Mouse (Mus musculus): ENCODE data around the gene Sdc3. TPM values are rescaled to one million over a fixed set of nuclear protein-coding genes. Genes with fewer than 3 reads are reported as not detected.

The Sdc3 gene
- total RNA-seq, 2 experiments from 2014 or later = 145 to 146 TPM

DNA sequence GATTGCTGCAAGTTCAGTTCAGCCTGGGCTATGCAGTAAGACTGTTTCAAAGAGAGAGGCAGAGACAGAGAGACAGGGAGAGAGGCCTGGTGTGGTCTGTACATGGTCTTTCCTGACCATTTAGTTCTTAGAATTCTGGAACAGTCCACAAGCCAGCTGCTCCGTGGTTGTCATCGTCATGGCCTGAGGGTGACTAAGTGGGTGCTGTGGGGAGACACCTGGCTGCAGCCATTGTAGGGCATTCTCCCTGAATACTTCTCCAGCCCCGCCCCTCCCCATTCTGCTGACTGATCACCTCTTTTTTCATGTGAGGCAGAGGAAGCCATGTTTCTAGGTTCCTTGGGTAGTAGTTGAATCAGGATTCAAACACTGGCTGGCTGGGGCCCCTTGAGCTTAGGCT, 27.5 kb downstream of the Sdc3 start:
- DNase-seq (ENCODE audit: low spot score in 2 of 2) = no peak

DNA sequence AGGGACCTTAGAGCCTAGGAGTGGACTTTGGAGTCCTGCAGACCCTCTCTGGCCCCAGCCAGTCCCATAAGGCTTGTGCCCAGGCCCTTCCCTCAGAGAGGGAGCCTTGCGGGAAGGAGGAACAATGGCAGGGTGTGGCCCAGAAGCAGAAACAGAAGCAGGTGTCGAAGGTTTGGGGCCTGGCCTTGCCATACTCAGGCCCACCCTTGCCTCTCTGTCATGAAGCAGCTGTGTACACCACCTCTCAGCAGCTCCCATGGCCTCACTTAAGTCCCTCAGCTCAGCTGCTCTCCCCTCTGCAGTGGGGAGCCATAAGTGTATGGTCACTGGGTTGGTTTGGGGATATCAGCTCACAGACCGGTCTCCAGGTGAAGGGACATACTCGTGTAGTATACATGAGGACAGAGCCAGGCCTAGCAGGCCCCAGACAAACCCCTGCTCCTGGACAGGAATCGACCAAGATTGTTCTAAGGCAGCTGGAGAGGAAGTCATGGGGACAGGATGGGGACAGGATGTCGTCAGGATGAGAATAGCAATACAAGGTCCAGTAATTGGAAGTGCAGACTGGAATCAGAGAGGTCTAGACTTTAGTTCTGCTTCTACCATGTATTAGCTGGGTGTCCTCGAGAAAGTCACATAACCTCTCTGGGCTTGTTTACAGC, 28.4 kb downstream of the Sdc3 start:
- no peak for DNase-seq (ENCODE audit: low spot score in 2 of 2)

DNA sequence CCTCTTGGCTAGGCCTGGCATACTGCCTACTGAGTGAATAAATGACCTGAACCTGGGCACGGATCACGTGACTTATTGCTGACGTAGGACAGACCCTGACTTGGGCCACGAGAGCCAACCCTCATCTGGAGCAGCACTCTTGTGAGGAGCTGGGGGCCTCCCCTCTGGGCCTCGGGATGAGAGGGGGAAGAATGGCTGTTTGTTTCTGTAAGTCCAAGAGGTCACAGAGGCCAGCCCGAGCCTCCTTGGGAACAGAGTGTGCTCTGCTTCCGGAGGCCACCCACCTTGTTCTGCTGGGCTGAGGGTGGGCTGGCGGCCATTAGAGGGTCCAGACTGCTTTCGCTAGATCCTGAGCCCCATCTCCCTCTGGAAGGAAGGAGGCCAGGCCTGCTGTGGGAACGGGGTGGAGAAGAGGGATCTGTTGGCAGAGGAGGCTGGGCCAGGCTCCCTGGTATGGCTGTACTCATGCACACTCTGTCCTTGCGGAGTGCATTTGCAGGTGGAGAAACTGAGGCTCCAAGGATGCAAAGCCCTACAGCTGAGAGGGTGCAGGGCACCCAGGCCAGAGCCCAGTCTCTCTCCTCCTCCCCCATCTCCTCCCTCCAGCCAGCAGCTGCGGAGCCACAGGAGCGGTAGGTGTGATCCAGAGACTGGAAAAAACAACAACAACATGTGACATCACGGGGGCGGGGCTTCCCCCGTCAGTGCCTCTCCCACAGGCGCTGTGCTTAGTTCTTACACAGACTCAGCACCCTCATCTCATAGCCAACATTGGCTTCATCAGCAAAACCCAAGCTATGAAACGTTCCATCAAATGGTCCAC, 36.7 kb downstream of the Sdc3 start:
- DNase-seq (ENCODE audit: low spot score in 2 of 2) = peak in 1 of 2 experiments; percentile 35

DNA sequence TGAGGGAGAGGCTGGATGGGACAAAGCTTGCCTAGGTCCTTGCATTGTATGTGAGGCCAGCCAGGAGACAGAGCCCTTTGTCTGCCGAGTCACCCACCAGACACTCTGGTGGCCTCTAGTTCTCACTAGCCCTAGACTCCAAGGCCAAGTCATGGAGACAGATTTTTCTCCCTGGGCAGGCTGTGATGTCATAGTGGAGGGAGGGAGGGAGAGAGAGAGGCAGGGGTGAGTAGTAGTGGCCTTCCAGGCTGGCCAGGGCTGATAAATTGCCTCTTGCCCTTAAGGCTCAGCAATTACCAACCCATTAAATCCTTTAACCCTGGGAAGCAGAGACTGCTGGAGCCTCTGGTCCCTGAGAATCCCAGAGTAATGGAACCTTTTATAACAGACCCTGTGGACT, 41.8 kb downstream of the Sdc3 start:
- DNase-seq (ENCODE audit: low spot score in 2 of 2) = no peak

DNA sequence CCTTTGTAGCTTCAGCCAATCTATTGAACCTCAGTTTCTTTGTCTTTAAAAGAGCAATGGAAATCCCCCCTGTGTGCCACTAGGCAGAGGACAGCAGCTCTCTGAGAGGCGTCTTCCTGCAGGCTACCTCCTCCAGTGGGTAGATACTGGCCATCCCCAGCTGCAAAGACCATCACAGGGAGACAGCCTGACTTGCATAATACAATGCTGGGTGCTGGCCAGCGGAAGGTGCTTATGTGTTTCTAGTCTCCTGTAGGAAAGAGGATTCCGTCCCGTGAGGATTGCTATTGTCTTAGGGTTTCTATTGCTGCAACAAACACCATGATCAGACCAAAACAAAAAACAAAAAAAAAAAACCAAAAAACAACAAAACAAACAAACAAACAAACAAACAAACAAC, 43.2 kb downstream of the Sdc3 start:
- no peak for DNase-seq (ENCODE audit: low spot score in 2 of 2)

DNA sequence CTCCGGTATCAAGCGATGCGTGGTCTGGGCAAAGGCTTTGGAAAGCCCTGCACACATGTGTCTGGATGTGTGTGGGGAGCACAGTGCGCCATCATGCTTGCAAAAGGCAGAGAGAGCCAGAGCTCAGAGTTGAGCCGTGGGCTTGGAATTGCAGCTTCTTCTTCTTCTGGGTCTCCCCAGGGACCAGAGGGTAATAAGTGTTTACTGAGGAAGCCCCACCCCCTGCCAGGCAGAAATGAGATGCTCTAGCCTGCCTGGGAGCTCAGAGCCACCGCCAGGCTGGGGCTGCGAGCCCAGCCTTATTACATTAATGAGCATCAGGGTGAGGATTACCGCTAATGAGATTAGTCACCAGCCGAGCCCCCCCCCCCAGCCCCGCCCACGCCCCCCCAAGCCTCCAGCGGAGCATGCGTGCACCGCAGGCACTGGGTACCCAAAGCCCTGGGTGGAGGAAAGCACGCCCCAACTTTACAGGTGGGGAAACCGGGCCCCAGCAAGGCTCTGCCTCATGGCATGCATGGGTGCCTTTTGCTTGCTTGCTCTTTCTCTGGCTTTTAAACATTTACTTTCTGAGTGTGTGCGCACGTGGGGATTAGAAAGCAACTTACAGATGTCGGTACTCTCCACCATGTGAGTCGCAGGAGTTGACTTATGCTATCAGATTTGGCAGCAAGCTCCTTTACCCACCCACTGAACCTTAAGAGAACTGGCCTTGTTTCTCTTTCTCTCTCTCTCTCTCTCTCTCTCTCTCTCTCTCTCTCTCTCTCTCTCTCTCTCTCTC, 44.1 kb downstream of the Sdc3 start:
- DNase-seq (ENCODE audit: low spot score in 2 of 2) = no peak

DNA sequence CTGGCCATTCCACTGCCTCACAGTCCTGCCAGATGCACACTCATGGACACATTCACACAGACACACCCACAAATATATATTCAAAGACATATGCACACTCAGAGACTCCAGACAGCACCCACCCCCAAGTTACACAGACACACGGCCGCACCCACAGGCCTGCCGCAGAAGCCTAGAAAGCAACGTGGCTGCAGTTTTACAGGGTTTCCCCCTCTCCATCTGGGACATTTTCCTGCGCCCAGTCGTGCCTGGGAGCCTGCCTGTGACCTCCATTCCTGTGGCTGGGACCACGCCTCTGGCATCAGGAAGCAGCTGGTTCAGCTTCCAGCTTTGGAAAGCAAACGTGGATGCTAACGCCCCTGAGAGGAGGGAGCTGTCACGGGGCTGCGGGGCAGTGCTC, 46.2 kb downstream of the Sdc3 start:
- no peak for DNase-seq (ENCODE audit: low spot score in 2 of 2)

DNA sequence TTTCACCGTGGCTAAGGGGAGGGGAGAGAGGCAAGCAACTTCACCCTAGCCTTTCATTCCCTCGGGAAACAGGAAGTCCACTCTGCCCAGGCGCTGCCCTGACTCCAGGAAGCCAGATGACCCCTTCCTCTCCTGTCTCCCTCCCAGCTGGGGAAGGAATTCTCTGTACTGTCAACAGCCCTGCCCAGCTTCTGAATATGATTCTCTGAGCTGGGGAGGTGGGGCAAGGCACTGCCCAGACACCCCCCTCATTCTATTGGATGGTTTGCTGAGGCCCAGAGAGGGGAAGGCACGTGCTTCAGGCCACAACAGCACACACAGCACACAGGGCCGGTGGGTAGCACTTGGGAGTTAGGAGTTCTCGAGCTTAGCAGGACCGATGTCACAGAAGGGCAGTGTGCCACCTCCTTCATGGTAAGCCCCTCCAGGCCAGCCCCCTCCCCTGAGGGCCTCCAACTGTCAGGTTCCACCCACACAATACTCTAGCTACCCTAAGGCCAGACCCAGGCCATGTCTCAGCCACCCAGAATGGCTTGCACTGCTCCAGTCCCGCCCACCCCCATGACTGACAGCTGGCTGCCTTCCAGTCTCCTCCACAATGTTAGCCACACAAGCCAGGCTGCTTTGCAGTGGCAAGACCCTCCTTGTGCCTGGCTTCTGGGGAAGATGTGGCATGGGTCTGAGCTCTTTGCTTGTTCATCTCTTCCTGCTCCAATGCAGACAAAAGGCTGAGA, 48.9 kb downstream of the Sdc3 start:
- no peak for DNase-seq (ENCODE audit: low spot score in 2 of 2)

DNA sequence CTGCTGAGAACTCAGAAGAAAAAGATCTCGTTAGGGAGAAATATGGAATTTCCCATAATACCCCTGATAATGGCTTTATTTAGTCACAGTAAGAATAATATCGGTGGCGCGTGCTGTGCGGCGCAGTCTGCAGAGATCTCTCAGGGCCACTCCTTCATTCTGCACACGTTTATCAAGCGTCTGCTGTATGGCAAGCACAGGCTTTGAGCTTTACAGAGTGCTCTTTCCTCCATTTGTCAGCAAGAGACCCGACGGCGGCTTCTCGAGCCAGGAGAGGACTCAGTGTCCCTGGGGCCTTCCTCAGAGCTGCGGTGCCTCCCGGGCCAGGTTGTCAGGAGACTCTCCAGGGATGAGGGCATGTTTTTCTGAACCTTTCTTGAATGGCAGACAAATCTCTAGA, 56.5 kb downstream of the Sdc3 start:
- no peak for DNase-seq (ENCODE audit: low spot score in 2 of 2)

DNA sequence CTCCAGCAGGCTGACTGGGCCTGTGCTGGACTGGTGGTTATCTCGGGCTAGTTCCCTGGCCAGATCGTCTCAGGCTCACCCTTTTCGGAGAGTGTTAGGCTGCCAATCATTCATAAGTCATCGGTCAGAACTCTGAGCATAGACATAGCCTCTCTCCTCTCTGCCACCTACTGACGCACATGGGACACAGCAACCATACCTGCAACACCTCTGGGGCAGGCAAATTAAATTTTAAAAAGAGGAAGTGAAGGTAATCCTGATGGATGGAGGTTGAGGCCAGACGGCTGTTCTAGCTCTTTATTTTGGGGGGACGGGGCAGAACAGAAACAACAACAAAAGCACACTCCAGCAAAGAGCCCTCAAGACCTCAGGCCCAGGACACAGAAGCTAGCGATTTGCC, 65.3 kb downstream of the Sdc3 start:
- DNase-seq (ENCODE audit: low spot score in 2 of 2) = no peak

DNA sequence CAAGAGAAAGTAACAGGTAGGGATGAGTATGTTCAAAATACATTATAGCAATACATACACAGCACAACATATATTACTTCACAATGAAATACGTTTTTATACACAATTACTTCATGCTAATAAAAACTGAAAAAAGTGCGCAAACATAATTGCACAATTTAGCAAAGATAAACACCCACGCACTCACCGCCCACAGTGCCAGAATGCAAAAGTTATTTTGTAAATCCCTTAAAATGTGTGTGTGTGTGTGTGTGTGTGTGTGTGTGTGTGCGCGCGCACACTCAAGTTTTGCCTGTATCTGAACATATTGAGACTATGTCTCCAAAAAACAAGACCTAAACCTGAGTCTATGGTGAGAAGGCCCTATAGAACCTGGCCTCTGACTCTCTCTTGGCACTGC, 66.5 kb downstream of the Sdc3 start:
- peak in 1 of 2 experiments; percentile 76 for DNase-seq (ENCODE audit: low spot score in 2 of 2)

DNA sequence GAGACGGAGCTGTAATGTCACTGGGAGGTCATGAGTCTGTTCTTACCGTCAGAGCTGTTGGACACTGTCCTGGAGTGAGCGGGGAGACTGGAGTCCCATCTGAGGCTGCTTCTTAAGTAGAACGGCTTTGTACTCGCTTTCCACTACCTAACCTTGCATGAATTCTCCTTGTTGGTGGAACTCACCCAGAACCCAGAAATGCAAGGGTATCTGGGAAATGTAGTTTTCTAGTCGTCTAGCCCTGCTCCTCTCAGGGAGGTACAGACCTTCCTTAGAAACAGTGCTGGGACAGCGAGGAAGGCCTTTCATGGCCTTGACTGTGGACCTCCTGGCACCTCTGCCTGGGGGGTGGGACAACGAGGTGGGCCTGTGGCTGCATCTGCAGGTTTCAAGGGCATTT, 67.1 kb downstream of the Sdc3 start:
- no peak for DNase-seq (ENCODE audit: low spot score in 2 of 2)

DNA sequence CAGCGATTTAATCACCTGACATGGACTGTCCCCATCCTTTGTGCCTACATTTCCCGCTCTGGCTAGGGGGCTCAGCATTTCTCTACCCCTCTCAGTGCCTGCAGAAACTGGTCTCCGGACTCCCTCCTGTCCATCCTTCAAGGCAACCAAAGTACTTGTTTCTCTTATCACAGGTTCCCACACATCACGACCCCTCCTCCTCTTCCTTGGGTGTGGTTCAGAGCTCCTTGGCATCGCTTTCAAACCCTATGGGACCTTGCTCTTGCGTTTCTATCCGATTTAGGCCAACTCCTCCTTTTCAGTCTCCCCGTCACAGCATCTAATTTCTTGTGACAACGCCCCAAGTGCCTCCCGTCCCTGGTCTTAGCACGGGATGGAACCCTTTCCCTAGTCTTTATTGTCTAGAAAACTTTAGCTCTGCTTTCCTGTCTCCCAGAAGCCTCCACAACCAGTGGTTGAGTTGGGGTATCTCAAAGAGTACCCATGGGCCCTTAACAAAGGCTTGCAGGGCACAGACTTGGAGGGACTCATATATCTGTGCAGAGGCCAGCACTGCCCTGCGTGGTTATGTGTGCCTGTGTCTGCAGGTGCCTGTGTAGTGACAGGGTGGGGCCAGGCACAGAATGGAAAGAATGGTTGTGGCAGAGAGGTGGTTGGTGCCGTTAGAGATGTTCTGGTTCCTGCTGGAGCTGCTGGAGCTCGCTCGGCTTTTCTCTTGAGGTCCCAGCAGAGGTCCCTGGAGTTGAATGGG, 68.7 kb downstream of the Sdc3 start:
- no peak for DNase-seq (ENCODE audit: low spot score in 2 of 2)

DNA sequence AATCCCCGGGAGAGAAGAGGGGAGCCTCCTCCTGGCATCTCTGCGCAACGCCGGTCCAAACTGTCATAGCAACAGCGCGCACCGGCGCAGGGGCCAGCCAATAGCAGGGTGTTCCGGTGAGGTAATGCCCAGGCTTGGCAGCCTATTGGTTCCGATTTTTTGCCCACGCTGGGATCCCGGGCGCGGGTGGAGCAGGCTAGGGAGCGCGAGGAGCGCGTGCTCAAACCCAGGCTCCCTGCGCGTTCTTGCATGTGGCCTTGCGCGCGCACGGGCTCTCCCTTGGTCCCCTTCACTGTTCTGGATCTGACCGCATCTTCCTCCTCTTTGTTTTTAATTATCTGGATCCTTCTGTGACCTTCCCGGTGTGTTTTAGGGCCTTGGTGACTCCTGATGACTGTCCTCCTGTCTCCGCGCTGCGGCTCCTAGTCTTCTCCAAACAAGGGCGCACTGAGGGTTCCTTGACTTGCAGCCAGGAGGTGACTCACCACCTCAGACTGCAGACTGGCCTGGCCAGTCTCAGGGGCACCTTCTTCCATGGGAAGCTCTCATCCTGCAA, 69.4 kb downstream of the Sdc3 start:
- DNase-seq (ENCODE audit: low spot score in 2 of 2) = peak; percentile 97

DNA sequence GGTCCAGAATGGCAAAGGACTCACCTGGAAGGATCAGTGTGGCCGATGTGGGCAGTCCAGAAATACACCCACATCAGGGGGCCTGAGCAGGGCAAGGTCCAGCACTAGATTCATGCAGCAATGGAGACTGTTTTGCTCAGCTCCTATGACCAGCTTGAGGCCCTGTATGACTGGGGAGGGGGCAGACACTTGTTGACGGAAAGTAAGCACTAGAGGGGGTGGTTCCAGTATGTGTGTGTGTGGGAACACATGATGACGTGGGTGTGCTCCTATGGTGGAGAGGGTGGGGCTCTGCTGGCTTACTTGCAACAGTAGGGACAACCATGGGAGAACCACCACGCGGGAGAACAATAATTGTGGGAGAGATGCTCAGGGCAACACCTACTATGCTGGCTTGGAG, 70.2 kb downstream of the Sdc3 start:
- peak in 1 of 2 experiments; percentile 42 for DNase-seq (ENCODE audit: low spot score in 2 of 2)

DNA sequence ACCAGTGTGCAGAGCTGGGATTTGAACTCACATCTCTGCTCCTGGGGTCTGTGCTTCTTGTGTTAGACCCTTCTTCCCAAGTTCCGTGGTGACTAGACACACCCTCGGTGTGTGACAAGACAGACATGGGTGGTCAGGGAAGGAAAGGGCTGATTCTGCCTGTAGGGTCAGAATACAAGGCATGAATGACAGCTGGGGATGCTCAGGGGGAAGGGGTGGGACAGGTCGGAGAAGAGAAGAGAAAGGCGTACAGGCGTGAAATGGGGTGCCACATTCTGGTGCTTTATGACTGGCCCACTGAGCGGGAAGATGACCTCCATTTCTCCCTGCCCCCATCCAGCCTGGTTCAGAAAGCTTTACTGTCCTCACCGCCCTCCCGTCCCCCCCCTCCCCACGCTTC, 73.1 kb downstream of the Sdc3 start:
- no peak for DNase-seq (ENCODE audit: low spot score in 2 of 2)

DNA sequence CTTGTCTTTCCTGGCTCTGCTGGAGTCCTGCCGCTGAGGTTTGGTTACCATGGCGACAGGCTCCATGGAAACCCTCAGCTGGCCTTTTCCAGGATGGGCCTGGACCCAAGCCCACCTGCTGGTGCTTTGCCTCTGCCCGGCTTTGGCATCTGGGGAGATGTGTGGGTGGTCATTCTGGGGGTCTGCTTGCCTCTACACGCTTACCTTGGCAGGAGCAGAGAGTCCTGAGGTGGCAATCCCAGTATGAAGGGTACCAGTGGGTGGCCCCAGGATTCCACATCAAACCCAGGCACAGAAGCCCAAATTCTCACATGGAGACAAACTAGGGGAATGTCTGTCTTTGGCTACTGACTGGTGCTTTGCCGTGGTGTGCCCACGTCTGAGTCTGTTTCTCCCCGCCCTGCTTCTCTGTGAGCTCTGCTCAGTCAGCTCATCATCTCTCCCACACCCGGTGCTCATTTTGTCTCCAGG, 73.6 kb downstream of the Sdc3 start:
- peak; percentile 85 to 89 for DNase-seq (ENCODE audit: low spot score in 2 of 2)

DNA sequence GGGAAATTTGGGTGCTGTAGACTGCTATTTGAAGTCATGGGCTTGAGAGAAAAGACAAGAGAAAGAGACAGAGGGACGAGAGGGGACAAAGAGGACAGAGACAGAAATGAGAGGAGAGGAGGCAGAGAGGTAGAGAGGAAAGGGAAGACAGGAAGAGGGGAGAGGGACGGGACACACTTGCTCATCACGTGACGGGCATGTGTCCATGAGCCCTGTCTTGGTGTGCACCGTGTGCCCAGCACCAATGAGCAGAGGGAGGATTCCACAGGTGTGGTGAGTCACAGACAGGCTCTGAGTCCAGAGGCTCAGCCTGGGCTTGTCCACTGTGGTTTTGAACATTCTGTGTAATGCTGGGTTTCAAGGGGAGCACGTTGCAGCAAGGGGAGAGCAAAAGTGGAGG, 75.6 kb downstream of the Sdc3 start:
- DNase-seq (ENCODE audit: low spot score in 2 of 2) = no peak

DNA sequence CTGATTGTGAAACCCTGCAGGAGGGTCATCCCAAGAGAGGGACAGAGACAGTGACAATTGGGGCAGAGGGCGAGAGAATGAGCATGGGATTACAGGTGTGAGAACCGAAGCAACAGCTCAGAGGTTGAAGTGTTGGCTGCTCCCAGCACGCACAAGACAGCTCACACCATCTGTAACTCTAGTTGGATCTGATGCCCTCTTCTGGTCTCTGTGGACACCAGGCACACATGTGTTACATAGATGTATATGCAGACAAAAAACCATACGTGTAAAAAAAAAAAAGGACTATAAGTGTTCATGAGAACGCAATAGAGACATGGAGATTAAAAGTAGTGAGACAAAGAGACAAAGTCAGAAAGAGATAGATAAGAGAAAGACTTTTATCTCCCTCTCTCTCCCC, 76.5 kb downstream of the Sdc3 start:
- no peak for DNase-seq (ENCODE audit: low spot score in 2 of 2)

DNA sequence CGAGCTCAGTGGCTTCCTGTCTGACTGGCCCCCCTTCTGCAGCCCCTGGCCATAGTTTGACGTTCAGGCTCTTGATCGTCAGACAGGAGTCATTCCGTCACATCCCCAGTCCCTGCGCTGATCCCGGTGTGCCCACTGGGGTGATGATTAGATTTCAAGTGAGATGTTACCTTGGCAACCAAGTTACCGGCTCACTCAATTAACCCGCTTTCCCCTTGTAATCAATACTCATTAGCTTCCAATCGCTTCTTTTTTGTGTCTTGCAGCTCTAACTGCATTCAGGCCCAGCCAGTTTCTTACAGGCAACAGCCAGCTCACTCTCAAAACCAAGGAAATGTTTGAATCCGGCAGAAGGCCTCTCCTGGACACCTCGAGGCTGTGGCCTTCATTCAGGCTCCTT, 80.1 kb downstream of the Sdc3 start:
- no peak for DNase-seq (ENCODE audit: low spot score in 2 of 2)

All from layer of hippocampus, adult 18-20 months (tissue).